Mouse (Mus musculus): ENCODE results near the gene Krt4. TPM values are rescaled to one million over a fixed set of nuclear protein-coding genes. Genes with fewer than 3 reads are reported as not detected.

Gene Krt4
- not detected for polyA plus RNA-seq (2014; fragmentation: Illumina TruSeq; extraction: RNeasy Lipid Tissue Mini Kit (QIAGEN cat#74804); ENCODE audit: low replicate concordance)

DNA sequence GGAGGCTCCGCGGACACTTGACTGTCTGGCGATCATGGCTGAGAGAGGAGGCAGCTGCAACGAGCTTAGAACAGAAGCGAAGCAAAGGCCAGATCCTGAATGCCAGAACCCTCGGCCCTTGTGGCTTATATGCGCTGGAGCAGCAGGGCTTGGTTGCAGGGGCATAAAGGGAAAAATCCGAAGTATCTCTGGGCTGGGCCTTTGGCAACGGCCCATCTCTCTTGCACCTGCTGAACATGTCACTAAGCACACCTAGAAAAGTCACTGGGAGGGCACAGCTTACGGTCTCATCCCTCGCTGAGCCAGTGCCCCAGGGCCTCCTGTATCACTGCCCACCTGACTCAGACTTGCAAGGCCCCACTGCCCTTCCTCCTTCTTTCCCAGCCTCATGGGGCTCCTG is at the start of gene Krt4:
Gene Krt4 (minus strand): TSS at position 101 of the 400 bp plus-strand sequence.

DNA sequence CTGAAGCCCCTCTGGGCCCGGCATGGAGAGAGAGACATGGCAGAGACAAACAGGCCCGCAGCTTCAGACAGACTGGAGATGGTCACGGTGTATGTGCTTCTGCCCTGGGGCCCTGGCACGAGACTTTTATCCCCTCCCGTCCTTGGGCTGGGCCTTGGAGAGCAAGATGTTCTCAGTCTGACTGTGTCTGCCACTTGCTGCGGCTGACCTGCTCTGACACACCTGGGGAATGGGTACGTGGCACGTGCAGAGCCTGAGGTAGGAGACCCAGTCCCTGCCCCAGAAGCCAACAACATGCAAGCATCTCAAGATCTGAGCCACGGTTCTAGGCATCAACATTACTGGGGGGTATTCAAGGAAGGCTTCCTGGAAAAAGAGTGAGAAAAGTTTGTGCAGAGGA is 29.7 kb upstream of the Krt4 start, which contains the start of gene Krt78:
Gene Krt78 (minus strand): TSS at position 101 of the 400 bp plus-strand sequence.

DNA sequence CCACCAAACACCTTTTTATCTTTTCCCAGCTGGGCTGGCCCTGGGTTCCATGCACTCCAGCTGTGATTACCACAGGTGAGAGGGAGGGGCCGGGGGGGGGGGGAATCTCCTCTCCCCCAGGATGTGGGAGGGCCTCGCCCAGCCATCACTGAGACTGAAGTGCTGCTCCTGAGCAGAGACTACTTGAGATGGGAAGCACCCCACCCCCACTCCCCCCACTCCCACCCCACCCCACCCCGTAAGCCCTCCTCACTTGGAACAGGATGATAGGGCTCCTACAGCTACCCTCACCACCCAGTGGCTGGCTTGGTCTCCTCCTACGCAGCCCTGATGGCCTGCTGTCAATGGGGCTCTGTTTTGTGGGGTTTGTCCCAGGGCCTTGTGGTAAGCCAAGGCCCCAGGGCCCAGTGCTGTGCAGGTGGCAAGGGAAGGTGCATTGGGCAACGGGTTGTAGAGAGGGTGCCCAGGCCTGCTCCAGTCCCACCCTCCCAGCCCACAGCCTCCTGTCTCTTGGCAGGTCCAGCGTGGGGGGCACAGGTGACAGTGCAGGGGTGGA is 15.8 kb upstream of the Krt4 start, which contains the start of gene Krt79:
Gene Krt79 (minus strand): TSS at position 51 of the 556 bp plus-strand sequence.

GRCm38 (mm10) chr15:101892820-101893219 is 31.7 kb downstream of the Krt4 start, which contains the start of gene Krt76:
Gene Krt76, minus strand, starts transcription at chr15:101892920.

DNA sequence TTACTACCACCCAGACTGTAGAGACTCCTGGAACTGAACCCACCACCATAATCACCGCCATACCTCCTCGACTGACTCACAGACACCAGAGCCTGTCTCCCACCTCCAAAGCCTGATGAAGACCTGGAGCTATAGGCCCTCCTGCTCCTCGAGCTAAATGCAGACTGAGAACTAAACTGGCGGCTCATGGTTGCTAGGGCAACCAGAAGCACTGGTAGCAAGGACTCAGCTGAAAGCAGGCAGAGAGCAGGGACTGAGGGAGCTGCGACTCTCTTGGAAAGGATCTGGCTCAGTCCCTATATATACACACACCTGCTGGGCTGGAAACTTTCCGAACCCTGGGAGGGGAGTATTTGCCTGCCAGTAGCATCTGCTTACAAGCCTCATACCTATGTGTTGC is 55.1 kb downstream of the Krt4 start, which contains the start of gene Krt77:
Gene Krt77 (minus strand): TSS at position 275 of the 400 bp plus-strand sequence.

Other genes with a start within 250 kb of the Krt4 start
- gene Krt6b, start 244.4 kb downstream of the Krt4 start, polyA plus RNA-seq (2014; fragmentation: Illumina TruSeq; extraction: RNeasy Lipid Tissue Mini Kit (QIAGEN cat#74804); ENCODE audit: low replicate concordance) = not detected
- not detected for gene Krt6a, start 230.4 kb downstream of the Krt4 start, polyA plus RNA-seq (2014; fragmentation: Illumina TruSeq; extraction: RNeasy Lipid Tissue Mini Kit (QIAGEN cat#74804); ENCODE audit: low replicate concordance)
- not detected for gene Krt5, start 211.8 kb downstream of the Krt4 start, polyA plus RNA-seq (2014; fragmentation: Illumina TruSeq; extraction: RNeasy Lipid Tissue Mini Kit (QIAGEN cat#74804); ENCODE audit: low replicate concordance)
- not detected for gene Krt71, start 181.6 kb downstream of the Krt4 start, polyA plus RNA-seq (2014; fragmentation: Illumina TruSeq; extraction: RNeasy Lipid Tissue Mini Kit (QIAGEN cat#74804); ENCODE audit: low replicate concordance)
- not detected for gene Krt72, start 138.3 kb downstream of the Krt4 start, polyA plus RNA-seq (2014; fragmentation: Illumina TruSeq; extraction: RNeasy Lipid Tissue Mini Kit (QIAGEN cat#74804); ENCODE audit: low replicate concordance)
- gene Krt73, start 122.4 kb downstream of the Krt4 start, polyA plus RNA-seq (2014; fragmentation: Illumina TruSeq; extraction: RNeasy Lipid Tissue Mini Kit (QIAGEN cat#74804); ENCODE audit: low replicate concordance) = not detected
- gene Krt2, start 106.6 kb downstream of the Krt4 start, polyA plus RNA-seq (2014; fragmentation: Illumina TruSeq; extraction: RNeasy Lipid Tissue Mini Kit (QIAGEN cat#74804); ENCODE audit: low replicate concordance) = not detected
- gene Krt1, start 73.9 kb downstream of the Krt4 start, polyA plus RNA-seq (2014; fragmentation: Illumina TruSeq; extraction: RNeasy Lipid Tissue Mini Kit (QIAGEN cat#74804); ENCODE audit: low replicate concordance) = not detected
- not detected for gene Krt77, start 55.0 kb downstream of the Krt4 start, polyA plus RNA-seq (2014; fragmentation: Illumina TruSeq; extraction: RNeasy Lipid Tissue Mini Kit (QIAGEN cat#74804); ENCODE audit: low replicate concordance)
- not detected for gene Krt76, start 31.8 kb downstream of the Krt4 start, polyA plus RNA-seq (2014; fragmentation: Illumina TruSeq; extraction: RNeasy Lipid Tissue Mini Kit (QIAGEN cat#74804); ENCODE audit: low replicate concordance)
- not detected for gene Krt79, start 15.6 kb upstream of the Krt4 start, polyA plus RNA-seq (2014; fragmentation: Illumina TruSeq; extraction: RNeasy Lipid Tissue Mini Kit (QIAGEN cat#74804); ENCODE audit: low replicate concordance)
- gene Krt78, start 29.6 kb upstream of the Krt4 start, polyA plus RNA-seq (2014; fragmentation: Illumina TruSeq; extraction: RNeasy Lipid Tissue Mini Kit (QIAGEN cat#74804); ENCODE audit: low replicate concordance) = not detected
- gene Krt8, start 79.7 kb upstream of the Krt4 start, polyA plus RNA-seq (2014; fragmentation: Illumina TruSeq; extraction: RNeasy Lipid Tissue Mini Kit (QIAGEN cat#74804); ENCODE audit: low replicate concordance) = 56.2 TPM
- 1.4 TPM for gene Krt18, start 103.4 kb upstream of the Krt4 start, polyA plus RNA-seq (2014; fragmentation: Illumina TruSeq; extraction: RNeasy Lipid Tissue Mini Kit (QIAGEN cat#74804); ENCODE audit: low replicate concordance)
- gene Eif4b, start 149.0 kb upstream of the Krt4 start, polyA plus RNA-seq (2014; fragmentation: Illumina TruSeq; extraction: RNeasy Lipid Tissue Mini Kit (QIAGEN cat#74804); ENCODE audit: low replicate concordance) = 159 TPM
- 6.5 TPM for gene Tns2, start 175.7 kb upstream of the Krt4 start, polyA plus RNA-seq (2014; fragmentation: Illumina TruSeq; extraction: RNeasy Lipid Tissue Mini Kit (QIAGEN cat#74804); ENCODE audit: low replicate concordance)
- 0.30 TPM for gene Spryd3, start 211.5 kb upstream of the Krt4 start, polyA plus RNA-seq (2014; fragmentation: Illumina TruSeq; extraction: RNeasy Lipid Tissue Mini Kit (QIAGEN cat#74804); ENCODE audit: low replicate concordance)
- not detected for gene Igfbp6, start 219.6 kb upstream of the Krt4 start, polyA plus RNA-seq (2014; fragmentation: Illumina TruSeq; extraction: RNeasy Lipid Tissue Mini Kit (QIAGEN cat#74804); ENCODE audit: low replicate concordance)
- gene Soat2, start 225.8 kb upstream of the Krt4 start, polyA plus RNA-seq (2014; fragmentation: Illumina TruSeq; extraction: RNeasy Lipid Tissue Mini Kit (QIAGEN cat#74804); ENCODE audit: low replicate concordance) = 11.7 TPM